Mouse (Mus musculus): ENCODE data around the gene Cnksr3. TPM values are rescaled to one million over a fixed set of nuclear protein-coding genes. Genes with fewer than 3 reads are reported as not detected.
A peak's percentile ranks its signal among the peaks of the same experiment; 100 is the strongest.

Cnksr3 gene
- polyA plus RNA-seq, 1 experiment from 2014 or later, result 8.8 TPM

- H3K4me2 ChIP-seq (ENCODE audit: low read depth, low read length, severe bottlenecking), result no peak overlapping the region
- H3K9me3 ChIP-seq (ENCODE audit: control insufficient read depth, low read length), result no peaks in the 10 kb centered on the region
- 94% methylated on average over 5 of the region's 5 CpGs for WGBS
- H3K27me3 ChIP-seq (ENCODE audit: control insufficient read depth, insufficient read depth, low read length), result no peaks in the 10 kb centered on the region
- H3K27ac ChIP-seq (ENCODE audit: low read depth, low read length), result no peak overlapping the region
- H3K4me3 ChIP-seq (ENCODE audit: low read depth, low read length), result no peak overlapping the region
- no peaks in the 10 kb centered on the region for H3K4me1 ChIP-seq (replicated peaks; ENCODE audit: control insufficient read depth, insufficient read depth, low read length)
- no peak overlapping the region for H3K9ac ChIP-seq (ENCODE audit: low read length)
- ATAC-seq (replicated peaks; ENCODE audit: low FRiP score) (no peak), DNase-seq (ENCODE audit: low spot score) (no peak)
- no peaks in the 10 kb centered on the region for H3K36me3 ChIP-seq (ENCODE audit: control insufficient read depth, insufficient read depth, low read length)
These were observed 25.0 kb downstream of the Cnksr3 start for GRCm38 (mm10) chr10:7186992-7187391.

- Histone ChIP-seq H3K27ac (ENCODE audit: low read depth, low read length) (no peak overlapping the region), H3K27me3 (ENCODE audit: control insufficient read depth, insufficient read depth, low read length) (no peaks in the 10 kb centered on the region), H3K9me3 (ENCODE audit: control insufficient read depth, low read length) (no peaks in the 10 kb centered on the region), H3K4me2 (ENCODE audit: low read depth, low read length, severe bottlenecking) (no peak overlapping the region), H3K4me1 (replicated peaks; ENCODE audit: control insufficient read depth, insufficient read depth, low read length) (no peaks in the 10 kb centered on the region), H3K9ac (ENCODE audit: low read length) (no peak overlapping the region), H3K4me3 (ENCODE audit: low read depth, low read length) (no peak overlapping the region), H3K36me3 (ENCODE audit: control insufficient read depth, insufficient read depth, low read length) (no peaks in the 10 kb centered on the region)
- WGBS, result 91% methylated on average over 5 of the region's 5 CpGs
- DNase-seq (ENCODE audit: low spot score), result no peak
- no peak for ATAC-seq (replicated peaks; ENCODE audit: low FRiP score)
These were observed 26.0 kb downstream of the Cnksr3 start for GRCm38 (mm10) chr10:7186018-7186417.

GRCm38 (mm10) chr10:7183171-7183631, 28.8 kb downstream of the Cnksr3 start:
- H3K4me1 ChIP-seq (replicated peaks; ENCODE audit: control insufficient read depth, insufficient read depth, low read length), result no peaks in the 10 kb centered on the region
- H3K27me3 ChIP-seq (ENCODE audit: control insufficient read depth, insufficient read depth, low read length), result no peaks in the 10 kb centered on the region
- H3K36me3 ChIP-seq (ENCODE audit: control insufficient read depth, insufficient read depth, low read length), result no peaks in the 10 kb centered on the region
- WGBS, result 36% methylated on average over 6 of the region's 6 CpGs
- no peak overlapping the region for H3K9ac ChIP-seq (ENCODE audit: low read length)
- no peak overlapping the region for H3K27ac ChIP-seq (ENCODE audit: low read depth, low read length)
- no peak overlapping the region for H3K4me3 ChIP-seq (ENCODE audit: low read depth, low read length)
- no peaks in the 10 kb centered on the region for H3K9me3 ChIP-seq (ENCODE audit: control insufficient read depth, low read length)
- ATAC-seq (replicated peaks; ENCODE audit: low FRiP score) (0 out of 2 replicates have a peak, but pooled peaks have one; percentile 42), DNase-seq (ENCODE audit: low spot score) (peak; percentile 53)
- no peak overlapping the region for H3K4me2 ChIP-seq (ENCODE audit: low read depth, low read length, severe bottlenecking)

GRCm38 (mm10) chr10:7182555-7183170, 29.4 kb downstream of the Cnksr3 start:
- DNase-seq (ENCODE audit: low spot score) (no peak), ATAC-seq (replicated peaks; ENCODE audit: low FRiP score) (no peak)
- Histone ChIP-seq H3K9me3 (ENCODE audit: control insufficient read depth, low read length) (no peaks in the 10 kb centered on the region), H3K4me1 (replicated peaks; ENCODE audit: control insufficient read depth, insufficient read depth, low read length) (no peaks in the 10 kb centered on the region), H3K9ac (ENCODE audit: low read length) (no peak overlapping the region), H3K36me3 (ENCODE audit: control insufficient read depth, insufficient read depth, low read length) (no peaks in the 10 kb centered on the region), H3K27me3 (ENCODE audit: control insufficient read depth, insufficient read depth, low read length) (no peaks in the 10 kb centered on the region), H3K27ac (ENCODE audit: low read depth, low read length) (no peak overlapping the region), H3K4me2 (ENCODE audit: low read depth, low read length, severe bottlenecking) (no peak overlapping the region), H3K4me3 (ENCODE audit: low read depth, low read length) (no peak overlapping the region)
- 82% methylated on average over 12 of the region's 12 CpGs for WGBS

- Histone ChIP-seq H3K4me3 (ENCODE audit: low read depth, low read length) (no peak overlapping the region), H3K4me1 (replicated peaks; ENCODE audit: control insufficient read depth, insufficient read depth, low read length) (no peaks in the 10 kb centered on the region), H3K9ac (ENCODE audit: low read length) (no peak overlapping the region), H3K9me3 (ENCODE audit: control insufficient read depth, low read length) (no peaks in the 10 kb centered on the region), H3K4me2 (ENCODE audit: low read depth, low read length, severe bottlenecking) (no peak overlapping the region), H3K27ac (ENCODE audit: low read depth, low read length) (no peak overlapping the region), H3K36me3 (ENCODE audit: control insufficient read depth, insufficient read depth, low read length) (no peaks in the 10 kb centered on the region), H3K27me3 (ENCODE audit: control insufficient read depth, insufficient read depth, low read length) (no peaks in the 10 kb centered on the region)
- no peak for ATAC-seq (replicated peaks; ENCODE audit: low FRiP score)
- no peak for DNase-seq (ENCODE audit: low spot score)
- WGBS, result 89% methylated on average over 5 of the region's 5 CpGs
These were observed 31.7 kb downstream of the Cnksr3 start for GRCm38 (mm10) chr10:7180296-7180695.

GRCm38 (mm10) chr10:7178571-7178970, 33.5 kb downstream of the Cnksr3 start:
- H3K9me3 ChIP-seq (ENCODE audit: control insufficient read depth, low read length), result no peaks in the 10 kb centered on the region
- H3K4me3 ChIP-seq (ENCODE audit: low read depth, low read length), result no peak overlapping the region
- ATAC-seq (replicated peaks; ENCODE audit: low FRiP score) (no peak), DNase-seq (ENCODE audit: low spot score) (no peak)
- H3K27me3 ChIP-seq (ENCODE audit: control insufficient read depth, insufficient read depth, low read length), result no peaks in the 10 kb centered on the region
- no peak overlapping the region for H3K27ac ChIP-seq (ENCODE audit: low read depth, low read length)
- 80% methylated on average over 10 of the region's 10 CpGs for WGBS
- H3K4me1 ChIP-seq (replicated peaks; ENCODE audit: control insufficient read depth, insufficient read depth, low read length), result no peaks in the 10 kb centered on the region
- H3K36me3 ChIP-seq (ENCODE audit: control insufficient read depth, insufficient read depth, low read length), result no peaks in the 10 kb centered on the region
- H3K9ac ChIP-seq (ENCODE audit: low read length), result no peak overlapping the region
- H3K4me2 ChIP-seq (ENCODE audit: low read depth, low read length, severe bottlenecking), result no peak overlapping the region

- H3K36me3 ChIP-seq (ENCODE audit: control insufficient read depth, insufficient read depth, low read length), result no peaks in the 10 kb centered on the region
- H3K9ac ChIP-seq (ENCODE audit: low read length), result no peak overlapping the region
- no peaks in the 10 kb centered on the region for H3K4me1 ChIP-seq (replicated peaks; ENCODE audit: control insufficient read depth, insufficient read depth, low read length)
- ATAC-seq (replicated peaks; ENCODE audit: low FRiP score) (no peak), DNase-seq (ENCODE audit: low spot score) (no peak)
- H3K27me3 ChIP-seq (ENCODE audit: control insufficient read depth, insufficient read depth, low read length), result no peaks in the 10 kb centered on the region
- WGBS, result 90% methylated on average over 8 of the region's 8 CpGs
- H3K27ac ChIP-seq (ENCODE audit: low read depth, low read length), result no peak overlapping the region
- H3K4me3 ChIP-seq (ENCODE audit: low read depth, low read length), result no peak overlapping the region
- H3K9me3 ChIP-seq (ENCODE audit: control insufficient read depth, low read length), result no peaks in the 10 kb centered on the region
- no peak overlapping the region for H3K4me2 ChIP-seq (ENCODE audit: low read depth, low read length, severe bottlenecking)
These were observed 35.7 kb downstream of the Cnksr3 start for GRCm38 (mm10) chr10:7176205-7176910.

- H3K27me3 ChIP-seq (ENCODE audit: control insufficient read depth, insufficient read depth, low read length), result no peaks in the 10 kb centered on the region
- H3K4me1 ChIP-seq (replicated peaks; ENCODE audit: control insufficient read depth, insufficient read depth, low read length), result no peaks in the 10 kb centered on the region
- no peak overlapping the region for H3K4me3 ChIP-seq (ENCODE audit: low read depth, low read length)
- H3K4me2 ChIP-seq (ENCODE audit: low read depth, low read length, severe bottlenecking), result no peak overlapping the region
- H3K27ac ChIP-seq (ENCODE audit: low read depth, low read length), result no peak overlapping the region
- no peaks in the 10 kb centered on the region for H3K36me3 ChIP-seq (ENCODE audit: control insufficient read depth, insufficient read depth, low read length)
- DNase-seq (ENCODE audit: low spot score), result no peak
- ATAC-seq (replicated peaks; ENCODE audit: low FRiP score), result no peak
- H3K9ac ChIP-seq (ENCODE audit: low read length), result no peak overlapping the region
- H3K9me3 ChIP-seq (ENCODE audit: control insufficient read depth, low read length), result no peaks in the 10 kb centered on the region
- WGBS, result 62% methylated on average over 2 of the region's 2 CpGs
These were observed 37.6 kb downstream of the Cnksr3 start for GRCm38 (mm10) chr10:7174480-7174879.

GRCm38 (mm10) chr10:7173098-7173497, 38.9 kb downstream of the Cnksr3 start:
- H3K27ac ChIP-seq (ENCODE audit: low read depth, low read length), result no peak overlapping the region
- no peak overlapping the region for H3K4me3 ChIP-seq (ENCODE audit: low read depth, low read length)
- 82% methylated on average over 1 of the region's 1 CpGs for WGBS
- H3K27me3 ChIP-seq (ENCODE audit: control insufficient read depth, insufficient read depth, low read length), result no peaks in the 10 kb centered on the region
- DNase-seq (ENCODE audit: low spot score) (no peak), ATAC-seq (replicated peaks; ENCODE audit: low FRiP score) (no peak)
- H3K9me3 ChIP-seq (ENCODE audit: control insufficient read depth, low read length), result no peaks in the 10 kb centered on the region
- H3K9ac ChIP-seq (ENCODE audit: low read length), result no peak overlapping the region
- H3K4me2 ChIP-seq (ENCODE audit: low read depth, low read length, severe bottlenecking), result no peak overlapping the region
- no peaks in the 10 kb centered on the region for H3K36me3 ChIP-seq (ENCODE audit: control insufficient read depth, insufficient read depth, low read length)
- no peaks in the 10 kb centered on the region for H3K4me1 ChIP-seq (replicated peaks; ENCODE audit: control insufficient read depth, insufficient read depth, low read length)
